Mouse (Mus musculus) adrenal gland, postnatal 36 days (tissue): Measurements from ENCODE around the gene Dynlt1a. TPM values are rescaled to one million over a fixed set of nuclear protein-coding genes. Genes with fewer than 3 reads are reported as not detected.
"Not testable (repeated sequence)": the region's sequence is repeated elsewhere in the genome, so short reads cannot be mapped to it uniquely, and the experiment has no call there.

Experiments used
- DNase-seq, 2 experiments: peaks; one replicate each; pipeline ENCODE4 v3.0.0; 2021; ENCODE audit warnings: mixed read lengths in 1 of 2
- long read RNA-seq, 2 experiments: library from polyadenylated mRNA; stranded (forward); transcript quantifications; one replicate each; pipeline ENCODE4 v2.0.0; 2021; ENCODE audit warnings: borderline sequencing depth in 2 of 2
- total RNA-seq, 2 experiments: library from RNA; stranded (reverse); gene quantifications; 2 replicates each; pipeline ENCODE4 v1.2.3; 2021

Dynlt1a gene
- total RNA-seq, result 1 to 10 TPM; 2.7 to 3.5 TPM
- long read RNA-seq, experiment 1, partial matches to known transcripts, result 2 of 12 reads
- long read RNA-seq, experiment 1, other reads (novel, unspliced or antisense), result 7 of 12 reads
- long read RNA-seq, experiment 2, partial matches to known transcripts, result 0 of 5 reads
- long read RNA-seq, experiment 2, other reads (novel, unspliced or antisense), result 3 of 5 reads

DNA sequence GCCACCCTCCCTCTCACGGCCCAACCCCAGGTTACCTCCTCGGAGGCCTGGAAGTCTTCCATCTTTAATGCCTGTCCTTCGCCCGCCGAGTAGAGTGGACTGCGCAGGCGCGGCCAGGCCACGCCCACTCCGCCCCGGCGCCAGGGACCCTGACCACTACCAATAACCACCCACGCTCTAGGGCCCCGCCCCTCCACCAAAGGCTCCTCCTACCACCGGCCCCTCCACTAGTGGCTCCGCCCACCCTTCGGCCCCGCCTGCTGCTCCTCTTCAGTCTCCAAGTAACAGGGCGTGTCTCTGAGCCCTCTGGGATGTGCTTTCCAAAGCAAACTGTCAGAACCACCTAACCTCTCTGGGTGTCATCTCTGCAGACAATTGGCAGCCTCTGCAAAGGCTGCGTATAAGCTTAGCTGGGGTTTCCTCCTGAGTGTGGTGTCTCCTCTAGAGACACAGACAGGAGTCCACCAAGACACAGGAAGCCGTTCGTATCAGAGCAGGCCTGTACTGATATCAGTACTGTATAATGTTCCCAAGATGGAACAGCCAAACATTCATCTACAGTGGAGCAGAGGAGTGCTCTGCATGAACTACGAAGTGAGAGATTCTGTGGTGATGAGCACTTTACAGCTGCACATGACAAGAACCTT lies at the start of gene Dynlt1a:
Gene Dynlt1a (minus strand): TSS at position 162 of the 647 bp plus-strand sequence.
- peak; percentile 98 to 99 for DNase-seq

DNA sequence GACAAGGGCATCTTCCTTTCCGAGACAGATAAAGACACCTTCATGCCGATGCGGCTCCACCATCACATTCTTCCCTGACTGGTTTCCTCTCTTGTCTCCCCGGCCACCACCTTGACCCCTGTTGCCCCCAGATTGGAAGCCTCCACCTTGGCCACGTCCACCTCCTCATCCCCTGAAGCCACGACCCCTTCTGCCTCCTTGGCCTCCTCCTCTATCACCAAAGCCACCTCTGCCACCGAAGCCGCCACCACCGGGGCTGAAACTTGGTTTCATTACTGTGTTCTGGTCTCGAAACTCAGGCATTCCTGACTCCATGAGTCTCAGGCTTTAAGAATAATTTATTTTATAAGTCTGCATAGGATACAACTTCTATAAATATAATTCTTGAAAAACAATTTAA lies 38.0 kb upstream of the Dynlt1a start:
- not testable (repeated sequence) for DNase-seq

DNA sequence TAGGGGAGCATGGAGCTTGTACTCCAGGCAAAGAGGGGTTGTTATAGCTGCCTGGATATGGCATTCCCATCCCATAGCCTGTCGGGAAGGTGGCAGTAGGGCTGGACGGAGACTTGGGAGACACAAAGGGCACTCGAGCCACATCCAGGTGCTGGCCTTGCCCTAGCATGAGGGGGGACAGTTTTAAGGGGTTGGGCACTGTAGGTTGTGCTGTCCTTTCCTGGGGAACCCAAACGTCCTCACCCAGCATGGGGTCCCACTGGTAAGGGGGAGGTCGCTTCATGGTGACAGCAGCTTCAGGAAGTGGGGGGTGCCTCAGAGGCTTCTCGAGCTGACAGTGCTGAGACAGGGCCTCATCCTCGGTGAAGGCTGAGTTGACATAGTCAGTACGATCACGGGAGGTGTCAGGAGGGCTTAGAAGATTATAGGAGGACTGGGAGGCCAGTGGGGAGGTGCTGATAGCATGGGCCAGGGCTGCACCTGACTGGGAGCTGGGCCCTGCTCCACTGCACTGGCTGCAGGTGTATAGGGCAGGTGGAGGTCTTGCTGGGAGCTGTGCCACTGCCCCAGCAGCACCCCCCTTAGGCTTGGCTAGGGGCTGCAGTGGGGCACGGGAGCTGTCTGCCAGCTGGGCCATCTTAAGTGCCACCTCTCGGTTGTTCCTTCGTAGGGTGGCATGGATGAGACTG lies 25.4 kb upstream of the Dynlt1a start:
- DNase-seq, result not testable (repeated sequence)

DNA sequence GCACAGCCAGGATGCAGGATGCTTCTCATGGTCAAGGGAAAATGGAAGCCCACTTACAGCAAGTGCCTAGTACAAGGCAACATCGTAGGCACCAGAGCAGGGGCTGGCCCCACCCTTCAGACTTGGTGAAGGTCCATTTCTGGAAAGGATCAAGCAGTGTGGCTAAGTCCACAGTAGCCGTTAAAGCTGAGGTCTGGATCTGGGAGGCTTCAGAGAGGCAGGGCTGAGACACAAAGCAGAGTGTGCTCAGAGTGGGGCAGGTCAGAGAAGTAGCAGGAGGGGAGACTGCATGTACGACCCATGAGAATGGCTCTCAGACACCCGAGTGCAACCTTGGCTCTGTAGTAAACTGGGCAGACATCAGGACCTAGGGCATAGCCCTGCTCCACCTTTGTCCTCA lies 11.7 kb upstream of the Dynlt1a start:
- not testable (repeated sequence) for DNase-seq

DNA sequence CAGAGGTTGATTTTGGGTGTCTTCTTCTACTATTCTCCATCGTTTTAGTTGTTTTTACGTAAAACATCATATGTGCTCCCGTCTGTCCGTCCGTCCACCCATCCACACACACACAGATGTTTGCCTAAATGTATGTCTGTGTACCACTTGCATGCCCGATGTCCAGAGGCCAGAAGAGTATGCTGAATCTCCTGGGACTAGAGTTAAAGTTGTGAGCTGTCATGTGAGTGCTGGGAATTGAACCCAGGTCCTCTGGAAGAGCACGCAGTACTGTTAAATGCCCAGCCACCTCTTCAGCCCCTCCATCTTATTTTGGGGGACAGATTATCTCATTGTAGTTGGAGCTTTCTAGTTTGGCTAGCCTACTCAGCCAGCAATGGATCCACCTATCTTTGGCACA lies 10.3 kb upstream of the Dynlt1a start:
- not testable (repeated sequence) for DNase-seq

DNA sequence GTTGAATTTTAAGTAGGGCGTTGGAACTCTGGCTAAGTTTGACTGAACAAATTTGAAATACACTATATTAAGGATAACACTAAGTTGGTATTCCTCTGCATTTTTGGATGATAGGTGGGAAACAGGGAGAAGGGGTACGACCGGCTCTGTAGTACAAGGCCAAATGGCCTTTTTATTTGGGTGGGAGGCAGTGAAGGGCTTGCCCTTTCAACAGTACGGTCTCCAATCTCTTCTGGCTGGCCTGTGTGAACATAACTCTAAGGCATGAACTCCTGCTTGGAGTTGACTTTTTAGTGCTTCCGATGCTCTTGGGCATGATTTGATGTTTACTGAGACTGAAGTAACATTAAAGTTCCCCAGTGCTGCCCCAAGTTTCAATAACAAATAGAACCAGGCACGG lies 8.2 kb upstream of the Dynlt1a start:
- DNase-seq, result not testable (repeated sequence)

DNA sequence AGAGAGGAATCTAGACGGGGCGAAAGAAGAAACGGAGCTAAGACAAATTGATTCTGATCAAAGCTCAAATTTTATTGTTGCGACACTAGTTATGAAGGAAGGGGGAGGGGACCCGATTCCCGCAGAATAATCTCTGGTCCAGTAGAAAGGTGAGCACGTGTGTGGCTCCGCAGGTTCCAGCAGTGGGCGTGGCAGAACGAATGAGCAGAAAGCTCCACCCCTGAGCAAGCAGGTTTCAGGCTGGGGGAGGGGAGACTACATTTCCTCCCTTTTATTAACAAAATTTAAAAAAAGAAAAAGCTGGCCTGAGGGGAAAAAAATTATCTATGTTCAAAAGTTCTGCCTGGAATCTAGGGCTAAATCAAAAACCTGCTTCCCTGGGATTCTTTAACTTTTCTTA lies 7.7 kb upstream of the Dynlt1a start:
- not testable (repeated sequence) for DNase-seq

DNA sequence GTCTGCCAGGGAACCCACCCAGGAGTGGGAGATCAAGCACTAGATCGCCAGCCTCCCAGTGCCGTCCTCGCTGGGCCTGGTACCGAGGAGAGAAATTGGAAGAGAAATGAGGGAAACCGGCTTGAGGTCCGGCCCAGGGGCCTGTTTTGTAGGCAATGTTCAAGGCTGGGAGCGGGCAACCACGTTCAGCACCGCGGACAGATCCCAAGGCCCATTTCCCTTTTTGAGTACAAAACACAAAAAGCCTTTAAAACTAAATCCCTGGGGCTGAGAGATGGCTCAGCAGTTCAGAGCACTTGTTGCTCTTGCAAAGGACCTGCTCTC lies 4.4 kb upstream of the Dynlt1a start:
- DNase-seq, result not testable (repeated sequence)

DNA sequence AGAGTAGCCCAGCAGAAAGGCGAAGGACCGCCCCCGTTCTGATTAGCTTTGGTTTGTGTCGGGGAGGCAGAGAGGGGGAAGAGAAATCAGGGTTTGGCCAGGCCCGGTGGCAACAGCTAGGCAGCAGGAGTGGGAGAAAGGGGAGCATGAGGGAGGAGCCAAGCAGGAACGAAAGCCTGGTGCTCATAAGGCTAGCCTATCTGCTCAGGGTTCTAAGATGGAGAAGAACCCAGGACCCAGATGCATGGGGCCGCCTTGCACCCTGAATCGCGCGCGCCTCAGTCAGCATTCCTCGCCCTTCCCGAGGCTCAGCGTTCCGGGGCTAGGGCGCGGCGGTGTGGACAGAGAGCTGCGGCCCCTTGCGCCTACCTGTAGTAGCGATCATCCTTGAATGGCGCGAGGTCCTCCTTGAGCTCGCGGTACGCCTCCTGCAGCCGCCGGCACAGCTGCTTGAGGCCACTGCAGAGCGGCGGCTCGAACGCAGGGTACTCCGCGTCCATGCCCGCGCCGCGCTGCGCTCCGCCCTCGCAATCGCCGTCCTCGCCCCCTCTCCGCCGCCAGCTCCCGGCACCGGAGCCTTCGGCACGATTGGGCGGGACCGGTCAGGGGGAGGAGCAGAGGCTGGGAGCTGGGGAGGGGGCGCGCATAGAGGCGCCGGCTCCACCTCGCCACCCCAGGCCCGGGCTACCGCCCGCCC lies 3.9 kb upstream of the Dynlt1a start:
- DNase-seq, result not testable (repeated sequence)

DNA sequence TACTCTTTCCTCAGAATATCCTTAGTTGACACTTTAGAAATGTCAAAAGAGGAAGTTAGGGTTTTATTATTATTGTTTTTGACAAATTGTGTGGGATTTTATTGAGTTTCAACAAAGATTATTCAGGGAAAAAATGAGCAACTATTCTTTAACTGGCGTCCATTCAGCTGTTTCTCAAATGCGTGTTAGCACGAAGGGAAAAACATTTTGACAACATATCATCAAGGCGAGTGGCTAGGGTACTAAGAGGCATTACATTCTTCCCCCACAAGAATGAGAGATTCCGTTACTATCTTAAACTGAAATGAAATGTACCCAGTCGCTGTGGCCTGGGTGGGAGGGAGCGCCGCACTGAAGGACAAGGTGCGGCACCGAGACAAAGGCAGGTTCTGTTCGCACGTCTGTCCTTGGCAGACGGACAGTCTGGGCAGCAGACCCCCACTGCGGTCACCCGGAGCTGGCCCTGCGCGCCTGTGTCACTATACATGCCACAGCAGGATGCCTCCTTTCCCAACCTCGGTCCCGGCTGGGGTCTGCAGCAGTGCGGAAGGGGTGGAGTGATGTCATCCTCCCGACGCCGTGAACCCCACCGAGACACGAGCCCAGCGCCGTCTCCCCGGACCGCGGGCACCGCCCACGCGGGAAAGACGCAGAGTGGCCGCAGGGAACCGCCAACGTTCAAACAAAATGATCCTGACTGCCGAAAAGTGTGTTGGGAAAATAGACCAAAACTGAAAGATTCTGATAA lies 747 bp downstream of the Dynlt1a start:
- DNase-seq, result peak; percentile 66 to 70

DNA sequence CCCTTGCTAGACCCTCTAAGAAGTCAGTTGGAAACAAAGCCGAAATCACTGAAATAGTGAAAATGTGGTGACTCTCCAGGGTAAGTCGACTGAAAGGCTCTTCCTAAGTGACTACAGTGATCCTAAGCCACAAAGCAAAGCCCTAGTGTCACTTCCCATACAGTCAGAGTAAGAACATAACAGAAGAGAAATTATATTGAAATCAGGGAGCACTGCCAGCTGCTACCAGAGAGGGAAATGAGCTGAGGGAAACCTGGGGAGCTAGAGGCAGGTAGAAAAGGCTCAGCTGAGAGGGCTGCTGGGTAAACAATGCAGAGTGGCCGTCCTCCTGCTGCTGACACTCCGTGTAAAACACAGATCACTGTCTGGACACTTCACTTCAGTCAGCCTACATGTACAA lies 1.6 kb downstream of the Dynlt1a start:
- DNase-seq, result not testable (repeated sequence)

DNA sequence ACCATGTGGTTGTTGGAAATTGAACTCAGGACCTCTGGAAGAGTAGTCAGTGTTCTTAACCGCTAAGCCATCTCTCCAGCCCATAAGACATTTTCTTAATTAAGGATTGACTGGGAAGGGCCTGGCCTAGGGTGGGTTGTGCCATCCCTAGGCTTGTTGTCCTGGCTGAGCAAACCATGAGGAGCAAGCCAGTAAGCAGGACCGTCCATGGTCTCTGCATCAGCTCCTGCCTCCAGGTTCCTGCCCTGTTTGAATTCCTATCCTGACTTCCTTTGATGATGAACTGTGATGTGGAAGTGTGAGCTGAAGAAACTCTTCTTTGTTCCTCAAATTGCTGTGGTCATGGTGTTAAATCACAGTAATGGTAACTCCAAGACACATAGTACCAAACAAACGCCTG lies 2.8 kb downstream of the Dynlt1a start:
- DNase-seq, result not testable (repeated sequence)

DNA sequence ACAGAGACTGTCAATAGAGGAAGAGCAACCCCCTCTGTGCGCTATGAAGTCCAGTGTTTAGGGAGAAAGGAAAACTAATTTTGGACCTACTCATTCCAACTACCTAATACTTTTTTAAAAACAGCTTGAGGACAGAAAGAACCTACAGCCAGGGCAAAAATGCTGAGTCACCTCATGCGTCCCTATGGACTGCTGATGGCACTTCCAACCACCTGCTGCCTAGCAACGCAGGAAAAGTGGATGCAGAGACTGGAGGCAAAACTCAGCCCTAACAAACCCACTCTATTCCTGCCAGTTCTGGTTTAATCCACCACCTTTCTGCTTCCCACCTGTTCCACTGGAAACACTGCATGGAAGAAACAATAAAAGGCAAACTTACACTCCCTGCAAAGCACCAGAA lies 4.5 kb downstream of the Dynlt1a start:
- not testable (repeated sequence) for DNase-seq

DNA sequence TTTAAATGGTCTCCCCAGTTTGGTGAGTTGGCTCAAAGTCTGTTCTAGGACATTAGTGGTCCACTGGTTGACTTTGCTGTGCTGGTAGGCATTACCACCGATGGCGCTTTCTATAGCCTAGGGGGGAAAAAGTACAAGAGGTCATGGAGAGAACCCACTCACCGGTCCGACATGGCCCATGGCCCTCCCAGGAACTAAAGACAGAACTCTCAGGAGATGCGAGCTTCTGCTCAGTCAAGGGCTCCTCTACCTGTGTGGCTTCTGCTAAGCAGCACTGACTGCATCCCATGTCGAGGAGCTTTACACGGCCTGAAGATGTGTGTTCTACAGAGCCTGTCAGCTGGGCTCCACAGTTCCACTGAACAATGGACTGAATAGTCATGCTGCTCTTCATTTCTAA lies 5.6 kb downstream of the Dynlt1a start:
- DNase-seq, result not testable (repeated sequence)

DNA sequence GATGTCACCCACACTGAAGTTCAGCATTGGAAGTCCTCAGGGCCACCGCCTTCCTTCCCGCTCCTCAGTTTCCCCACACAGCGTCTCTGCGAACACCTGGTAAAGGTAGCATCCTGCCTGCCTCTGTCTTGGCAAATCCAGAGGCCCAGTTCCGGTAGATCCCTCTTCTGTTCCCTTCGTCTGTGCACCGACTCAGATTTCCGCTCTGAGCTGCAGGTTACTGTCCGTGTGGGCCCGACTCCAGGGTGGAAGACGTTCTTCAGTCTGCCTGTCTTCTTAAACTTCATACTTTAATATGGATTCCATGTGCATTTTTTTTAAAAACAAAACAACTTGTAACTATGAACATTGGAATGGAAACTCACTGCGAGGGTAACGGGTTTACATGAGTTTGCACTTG lies 10.8 kb downstream of the Dynlt1a start:
- not testable (repeated sequence) for DNase-seq

DNA sequence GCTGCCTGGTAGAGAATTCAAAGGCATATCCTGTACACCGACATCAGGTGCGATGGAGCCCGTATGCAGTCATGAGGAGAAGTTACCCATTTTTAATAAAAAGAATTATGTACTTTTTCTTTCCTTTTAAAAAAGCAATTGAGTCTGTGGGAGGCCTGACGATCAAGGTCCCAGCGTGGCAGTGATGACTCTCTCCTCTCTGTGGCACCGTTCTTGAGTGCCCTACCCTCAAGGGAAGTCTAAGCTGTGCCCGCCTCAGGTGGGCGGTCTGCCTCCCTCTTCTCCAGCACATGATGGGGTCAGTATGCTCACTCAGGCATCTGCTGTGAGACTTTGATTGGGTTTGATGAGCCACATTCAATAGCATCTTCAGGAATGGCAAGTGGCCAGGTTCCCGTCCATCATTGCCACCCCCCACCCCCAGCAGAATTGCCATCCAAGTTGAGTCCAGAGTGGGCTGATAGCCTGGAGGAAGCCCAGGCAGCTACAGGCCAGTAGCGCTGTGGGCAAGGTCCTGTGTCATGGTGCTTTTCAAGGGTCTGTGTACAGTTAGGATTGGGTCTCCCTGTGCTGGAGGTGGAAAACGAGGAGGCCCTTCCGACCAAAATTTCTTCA lies 11.5 kb downstream of the Dynlt1a start:
- not testable (repeated sequence) for DNase-seq

DNA sequence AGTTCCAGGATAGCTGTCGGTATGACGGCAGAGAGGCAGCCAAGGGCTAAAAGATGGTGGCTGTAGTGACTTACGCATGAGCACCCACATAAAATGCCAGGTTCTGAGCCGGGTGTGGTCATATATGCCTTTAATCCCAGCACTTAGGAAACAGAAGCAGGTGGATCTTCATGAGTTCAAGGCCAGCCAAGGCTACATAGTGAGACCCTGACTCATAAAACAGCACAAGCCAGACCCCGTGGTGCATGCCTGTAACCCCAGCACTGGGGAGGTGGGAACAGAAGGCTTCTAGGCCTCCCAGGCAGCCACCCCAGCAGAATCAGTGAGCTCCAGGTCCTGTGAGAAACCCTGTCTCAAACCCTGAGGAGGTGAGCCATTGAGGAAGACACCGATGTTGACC lies 12.4 kb downstream of the Dynlt1a start:
- DNase-seq, result not testable (repeated sequence)

DNA sequence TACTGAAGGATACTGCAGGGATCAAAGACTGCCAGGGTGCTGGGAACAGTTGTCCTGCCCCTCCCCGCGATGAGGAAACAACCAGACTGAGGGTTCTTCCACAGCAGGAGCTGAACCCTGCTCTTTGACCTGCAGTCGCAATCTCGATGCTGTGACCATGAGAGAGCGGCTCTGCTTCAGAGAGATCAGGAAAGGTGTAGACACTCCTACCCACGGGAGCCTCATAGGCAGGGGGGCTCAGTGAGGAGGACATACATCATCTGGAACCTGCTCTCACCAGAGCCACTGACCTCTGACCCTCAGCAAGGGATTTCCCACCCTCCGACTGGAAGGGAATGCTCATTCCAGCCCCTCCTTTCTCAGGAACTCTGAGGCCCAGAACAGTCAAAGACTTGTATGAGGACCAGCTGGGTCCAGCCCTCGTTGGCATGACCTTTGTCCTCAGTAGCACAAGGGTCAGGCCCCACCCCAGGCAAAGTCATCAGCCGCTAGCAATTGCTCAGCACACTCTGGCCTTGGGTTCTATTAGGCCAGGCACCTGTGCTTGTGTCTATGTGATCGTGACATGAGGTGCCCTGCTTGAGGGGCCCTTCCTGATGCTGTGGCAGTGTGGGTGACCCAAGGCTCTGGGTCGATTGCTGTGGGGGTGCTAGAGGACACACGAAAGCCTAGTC lies 17.0 kb downstream of the Dynlt1a start:
- DNase-seq, result not testable (repeated sequence)

DNA sequence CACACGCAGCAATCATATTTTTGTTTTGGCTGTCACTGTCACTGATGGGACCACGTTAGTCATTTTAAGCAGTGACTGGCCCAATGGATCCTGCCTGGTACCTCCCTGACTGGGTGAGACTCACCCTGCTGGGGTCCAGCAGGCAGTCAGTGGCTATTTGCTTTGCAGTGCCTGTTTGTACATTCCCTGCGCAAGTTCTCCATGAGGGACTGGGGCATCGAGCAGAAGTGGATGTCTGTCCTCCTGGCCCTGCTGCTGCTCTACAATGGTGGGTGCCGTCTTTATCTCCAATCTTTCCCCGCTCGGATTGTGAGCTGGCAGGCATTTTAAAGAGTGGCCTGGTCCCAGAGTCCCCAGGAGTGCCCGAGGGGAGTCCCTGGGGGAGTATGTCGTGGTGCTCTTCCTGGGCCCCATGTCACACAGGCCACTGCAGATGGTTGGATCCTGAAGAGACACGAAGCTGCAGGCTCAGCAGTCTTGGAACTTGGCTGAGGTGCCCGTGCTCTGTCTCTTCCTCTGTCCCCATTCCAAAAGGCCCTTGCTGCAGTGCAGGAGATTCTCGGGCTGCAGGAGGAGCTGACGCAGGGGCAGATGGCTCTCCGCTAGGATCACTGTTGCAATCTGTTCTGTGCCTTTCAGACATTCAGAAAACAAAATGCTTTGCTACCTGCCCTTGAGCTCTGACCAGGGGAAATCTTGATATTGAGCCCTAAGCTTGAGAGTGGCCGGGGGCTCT lies 20.1 kb downstream of the Dynlt1a start:
- DNase-seq, result not testable (repeated sequence)

DNA sequence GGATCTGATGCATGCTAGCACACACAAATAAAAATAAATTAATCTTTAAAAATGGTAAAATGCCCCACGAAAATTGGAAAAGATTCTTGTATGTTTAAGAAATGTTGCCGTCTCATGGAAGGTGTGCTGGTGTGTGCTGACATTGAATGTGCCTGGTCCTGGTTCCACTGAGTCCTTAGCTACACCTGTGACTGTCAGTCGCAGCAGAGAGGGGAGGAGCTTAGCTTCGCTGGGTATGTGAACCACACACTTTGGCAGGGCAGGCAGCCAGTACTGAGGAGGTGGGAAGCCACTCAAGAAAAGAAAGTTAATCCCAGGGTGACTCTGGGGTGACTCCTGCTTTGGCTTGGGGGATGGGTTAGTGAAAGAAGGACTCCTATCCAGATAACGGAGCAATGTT lies 23.4 kb downstream of the Dynlt1a start:
- not testable (repeated sequence) for DNase-seq
